Mouse (Mus musculus): ENCODE results near the gene Hspbap1.

- TF ChIP-seq CTCF (IDR thresholded peaks at IDR 0.05; ENCODE audit: control insufficient read depth, insufficient read depth, insufficient replicate concordance, low read depth, low read length): no peak
- no peak for TF ChIP-seq POLR2A (IDR thresholded peaks at IDR 0.05; ENCODE audit: control insufficient read depth, low read depth, low read length)
Measured at GRCm38 (mm10) chr16:35855846-35856245, 85.7 kb downstream of the Hspbap1 start.
